Mouse (Mus musculus) MEL (cell line): ENCODE data around the gene Phykpl. TPM values are rescaled to one million over a fixed set of nuclear protein-coding genes. Genes with fewer than 3 reads are reported as not detected.
A peak's percentile ranks its signal among the peaks of the same experiment; 100 is the strongest.

Experiments
- DNase-seq: peaks from one replicate; pipeline ENCODE4 v3.0.0; 2011; ENCODE audit warnings: low read depth, low spot score
- H3K27ac ChIP-seq: 2 replicates; pipeline ENCODE4 v1.5.1; 2012; ENCODE audit warnings: low read depth, mild to moderate bottlenecking, control low read depth, low read length, moderate library complexity; ENCODE audit not compliant: control insufficient read depth
- H3K27me3 ChIP-seq, 2 experiments: fragments of 150-350 bp in 1 of 2; sonication (generic) in 1 of 2; 2 replicates each; pipeline ENCODE4 v1.6.1; 2012; ENCODE audit warnings: low read length in 2 of 2, mild to moderate bottlenecking in 2 of 2, improper control_type of control experiment in 1 of 2, moderate library complexity in 1 of 2; ENCODE audit not compliant: insufficient read depth in 2 of 2, control insufficient read depth in 1 of 2
- H3K36me3 ChIP-seq, 2 experiments: 2 replicates each; pipeline ENCODE4 v1.6.1; 2012 to 2014; ENCODE audit warnings: low read length in 2 of 2, improper control_type of control experiment in 1 of 2, inconsistent platforms in 1 of 2, mild to moderate bottlenecking in 1 of 2; ENCODE audit not compliant: insufficient read depth in 2 of 2, control insufficient read depth in 1 of 2
- H3K4me1 ChIP-seq, 2 experiments: fragments of 150-350 bp in 1 of 2; sonication (generic) in 1 of 2; 2 replicates each; pipeline ENCODE4 v1.6.1; 2012; ENCODE audit warnings: low read length in 2 of 2, improper control_type of control experiment in 1 of 2, mild to moderate bottlenecking in 1 of 2; ENCODE audit not compliant: insufficient read depth in 2 of 2, control insufficient read depth in 1 of 2
- H3K4me3 ChIP-seq, 2 experiments: fragments of 150-350 bp in 1 of 2; sonication (generic) in 1 of 2; 2 replicates each; pipeline ENCODE4 v1.5.1; 2012; ENCODE audit warnings: low read depth in 2 of 2, low read length in 2 of 2, mild to moderate bottlenecking in 2 of 2, moderate library complexity in 2 of 2, control low read depth in 1 of 2, improper control_type of control experiment in 1 of 2; ENCODE audit not compliant: control insufficient read depth in 1 of 2, insufficient read depth in 1 of 2
- H3K79me2 ChIP-seq: 2 replicates; pipeline ENCODE4 v1.6.1; 2012; ENCODE audit warnings: mild to moderate bottlenecking, low read length, moderate library complexity; ENCODE audit not compliant: control insufficient read depth, poor library complexity, insufficient read depth
- H3K9ac ChIP-seq: 2 replicates; pipeline ENCODE4 v1.6.1; 2012; ENCODE audit warnings: low read depth, mild to moderate bottlenecking, control low read depth, low read length, moderate library complexity; ENCODE audit not compliant: control insufficient read depth, poor library complexity, severe bottlenecking
- H3K9me3 ChIP-seq: fragments of 150-350 bp; sonication (generic); replicated peaks from 2 replicates; pipeline ENCODE4 v1.6.1; 2012; ENCODE audit warnings: mild to moderate bottlenecking, low read length, improper control_type of control experiment, moderate library complexity; ENCODE audit not compliant: insufficient read depth
- BHLHE40 ChIP-seq: IDR thresholded peaks from 2 replicates; pipeline ENCODE4 v1.6.1; 2012; ENCODE audit warnings: low read depth, mild to moderate bottlenecking, inconsistent platforms, low read length, improper control_type of control experiment, borderline replicate concordance
- CHD1 ChIP-seq: IDR thresholded peaks from 2 replicates; pipeline ENCODE4 v1.6.1; 2012; ENCODE audit warnings: low read depth, mild to moderate bottlenecking, inconsistent platforms, low read length, improper control_type of control experiment
- CHD2 ChIP-seq: IDR thresholded peaks from 2 replicates; pipeline ENCODE4 v1.6.1; 2011; ENCODE audit warnings: low read length, improper control_type of control experiment
- E2F4 ChIP-seq: IDR thresholded peaks from 2 replicates; pipeline ENCODE4 v1.6.1; 2011; ENCODE audit warnings: low read depth, low read length, improper control_type of control experiment, borderline replicate concordance
- ELF1 ChIP-seq: IDR thresholded peaks from 2 replicates; pipeline ENCODE4 v1.6.1; 2014; ENCODE audit warnings: low read depth, mild to moderate bottlenecking, inconsistent platforms, low read length, improper control_type of control experiment, moderate library complexity
- ETS1 ChIP-seq: IDR thresholded peaks from 2 replicates; pipeline ENCODE4 v1.6.1; 2012; ENCODE audit warnings: low read depth, mild to moderate bottlenecking, inconsistent platforms, low read length, improper control_type of control experiment, moderate library complexity
- GABPA ChIP-seq: IDR thresholded peaks from 2 replicates; pipeline ENCODE4 v1.6.1; 2012; ENCODE audit warnings: low read depth, mild to moderate bottlenecking, inconsistent platforms, low read length, improper control_type of control experiment, moderate library complexity
- GATA1 ChIP-seq: IDR thresholded peaks from 2 replicates; pipeline ENCODE4 v1.6.1; 2011; ENCODE audit warnings: low read depth, low read length, improper control_type of control experiment
- HCFC1 ChIP-seq: IDR thresholded peaks from 2 replicates; pipeline ENCODE4 v1.6.1; 2012; ENCODE audit warnings: low read depth, mild to moderate bottlenecking, inconsistent platforms, low read length, improper control_type of control experiment, moderate library complexity
- JUND ChIP-seq: IDR thresholded peaks from 2 replicates; pipeline ENCODE4 v1.6.1; 2011; ENCODE audit warnings: low read depth, mild to moderate bottlenecking, improper control_type of control experiment, low read length
- KAT2A ChIP-seq: conservative IDR thresholded peaks from 2 replicates; pipeline ENCODE4 v1.6.1; 2012; ENCODE audit warnings: low read depth, low read length, improper control_type of control experiment, inconsistent platforms
- MAFK ChIP-seq: IDR thresholded peaks from 2 replicates; pipeline ENCODE4 v1.6.1; 2011; ENCODE audit warnings: low read depth, mild to moderate bottlenecking, low read length, improper control_type of control experiment, borderline replicate concordance
- MAX ChIP-seq: IDR thresholded peaks from 2 replicates; pipeline ENCODE4 v1.6.1; 2011; ENCODE audit warnings: low read length, improper control_type of control experiment
- MAZ ChIP-seq: IDR thresholded peaks from 2 replicates; pipeline ENCODE4 v1.6.1; 2012; ENCODE audit warnings: low read depth, mild to moderate bottlenecking, inconsistent platforms, low read length, improper control_type of control experiment
- MEF2A ChIP-seq: IDR thresholded peaks from 2 replicates; pipeline ENCODE4 v1.6.1; 2014; ENCODE audit warnings: low read depth, mild to moderate bottlenecking, inconsistent platforms, low read length, improper control_type of control experiment; ENCODE audit not compliant: poor library complexity, insufficient replicate concordance, severe bottlenecking; ENCODE audit errors: extremely low read depth
- MXI1 ChIP-seq: IDR thresholded peaks from 2 replicates; pipeline ENCODE4 v1.6.1; 2011; ENCODE audit warnings: mild to moderate bottlenecking, low read depth, low read length, improper control_type of control experiment
- MYB ChIP-seq: IDR thresholded peaks from 2 replicates; pipeline ENCODE4 v1.6.1; 2011; ENCODE audit warnings: mild to moderate bottlenecking, low read depth, low read length, improper control_type of control experiment
- MYC ChIP-seq: IDR thresholded peaks from 2 replicates; pipeline ENCODE4 v1.6.1; 2011; ENCODE audit warnings: low read depth, mild to moderate bottlenecking, low read length, improper control_type of control experiment, moderate library complexity
- NELFE ChIP-seq: IDR thresholded peaks from 2 replicates; pipeline ENCODE4 v1.6.1; 2011; ENCODE audit warnings: low read depth, low read length, improper control_type of control experiment
- NRF1 ChIP-seq: IDR thresholded peaks from 2 replicates; pipeline ENCODE4 v1.6.1; 2014; ENCODE audit warnings: low read depth, mild to moderate bottlenecking, inconsistent platforms, low read length, improper control_type of control experiment, moderate library complexity; ENCODE audit not compliant: poor library complexity, insufficient read depth, severe bottlenecking
- POLR2A ChIP-seq, 2 experiments: IDR thresholded peaks; 2 replicates each; pipeline ENCODE4 v1.6.1; 2011 to 2012; ENCODE audit warnings: low read length in 2 of 2, mild to moderate bottlenecking in 2 of 2, control low read depth in 1 of 2, improper control_type of control experiment in 1 of 2, low read depth in 1 of 2, moderate library complexity in 1 of 2; ENCODE audit not compliant: control insufficient read depth in 1 of 2, insufficient read depth in 1 of 2, poor library complexity in 1 of 2
- POLR2AphosphoS5 ChIP-seq: IDR thresholded peaks from 2 replicates; pipeline ENCODE4 v1.6.1; 2012; ENCODE audit warnings: low read depth, borderline replicate concordance, mild to moderate bottlenecking, inconsistent platforms, low read length, moderate library complexity, mixed read lengths
- RAD21 ChIP-seq: IDR thresholded peaks from 2 replicates; pipeline ENCODE4 v1.6.1; 2011; ENCODE audit warnings: mild to moderate bottlenecking, low read depth, low read length, improper control_type of control experiment
- RCOR1 ChIP-seq: IDR thresholded peaks from 2 replicates; pipeline ENCODE4 v1.6.1; 2012; ENCODE audit warnings: low read depth, mild to moderate bottlenecking, inconsistent platforms, low read length, improper control_type of control experiment
- SIN3A ChIP-seq: IDR thresholded peaks from 2 replicates; pipeline ENCODE4 v1.6.1; 2012; ENCODE audit warnings: low read length, improper control_type of control experiment, inconsistent platforms
- SMC3 ChIP-seq: IDR thresholded peaks from 2 replicates; pipeline ENCODE4 v1.6.1; 2011; ENCODE audit warnings: low read depth, low read length, improper control_type of control experiment
- TAL1 ChIP-seq: IDR thresholded peaks from 2 replicates; pipeline ENCODE4 v1.6.1; 2012; ENCODE audit warnings: mild to moderate bottlenecking, inconsistent platforms, low read length, moderate library complexity, mixed read lengths
- TBP ChIP-seq: IDR thresholded peaks from 2 replicates; pipeline ENCODE4 v1.8.0; 2011; ENCODE audit warnings: low read depth, low read length, improper control_type of control experiment
- TCF12 ChIP-seq: IDR thresholded peaks from 2 replicates; pipeline ENCODE4 v1.6.1; 2014; ENCODE audit warnings: low read depth, mild to moderate bottlenecking, inconsistent platforms, low read length, improper control_type of control experiment, moderate library complexity
- UBTF ChIP-seq: IDR thresholded peaks from 2 replicates; pipeline ENCODE4 v1.6.1; 2012; ENCODE audit warnings: low read depth, mild to moderate bottlenecking, inconsistent platforms, low read length, improper control_type of control experiment, moderate library complexity, borderline replicate concordance; ENCODE audit not compliant: insufficient read depth
- USF1 ChIP-seq: IDR thresholded peaks from 2 replicates; pipeline ENCODE4 v1.6.1; 2014; ENCODE audit warnings: low read depth, mild to moderate bottlenecking, inconsistent platforms, low read length, improper control_type of control experiment, moderate library complexity
- USF2 ChIP-seq, 2 experiments: IDR thresholded peaks; 2 replicates each; pipeline ENCODE4 v1.6.1; 2011 to 2012; ENCODE audit warnings: improper control_type of control experiment in 2 of 2, low read length in 2 of 2, borderline replicate concordance in 1 of 2, inconsistent platforms in 1 of 2, low read depth in 1 of 2, mild to moderate bottlenecking in 1 of 2; ENCODE audit not compliant: insufficient read depth in 1 of 2
- ZC3H11A ChIP-seq: IDR thresholded peaks from 2 replicates; pipeline ENCODE4 v1.6.1; 2012; ENCODE audit warnings: low read depth, mild to moderate bottlenecking, inconsistent platforms, low read length, improper control_type of control experiment
- ZKSCAN1 ChIP-seq: IDR thresholded peaks from 2 replicates; pipeline ENCODE4 v1.6.1; 2012; ENCODE audit warnings: low read depth, mild to moderate bottlenecking, inconsistent platforms, low read length, improper control_type of control experiment, moderate library complexity
- ZMIZ1 ChIP-seq: IDR thresholded peaks from 2 replicates; pipeline ENCODE4 v1.6.1; 2012; ENCODE audit warnings: low read depth, mild to moderate bottlenecking, inconsistent platforms, low read length, improper control_type of control experiment, moderate library complexity
- ZNF384 ChIP-seq: IDR thresholded peaks from 2 replicates; pipeline ENCODE4 v1.6.1; 2012; ENCODE audit warnings: low read depth, mild to moderate bottlenecking, inconsistent platforms, low read length, improper control_type of control experiment
- polyA plus RNA-seq, 2 experiments: library from polyadenylated mRNA; stranded (reverse) in 1 of 2; unstranded in 1 of 2; fragments of >175 nt in 1 of 2; fragments of >200 nt in 1 of 2; gene quantifications; 2 replicates each; pipeline versions ENCODE4 v1.2.1 to v1.2.4; 2012; ENCODE audit warnings: low replicate concordance in 2 of 2, low read depth in 1 of 2; ENCODE audit not compliant: insufficient read length in 2 of 2, insufficient read depth in 1 of 2, missing spikeins in 1 of 2
- total RNA-seq: library from RNA; depleted of rRNA; stranded (reverse); fragments of 300-350 nt; gene quantifications from 2 replicates; pipeline ENCODE4 v1.2.3, GENCODE M21; 2012

The Phykpl gene
- total and polyA plus RNA-seq, 3 experiments = 22.7 to 23.0 TPM; not detected in 1

DNA sequence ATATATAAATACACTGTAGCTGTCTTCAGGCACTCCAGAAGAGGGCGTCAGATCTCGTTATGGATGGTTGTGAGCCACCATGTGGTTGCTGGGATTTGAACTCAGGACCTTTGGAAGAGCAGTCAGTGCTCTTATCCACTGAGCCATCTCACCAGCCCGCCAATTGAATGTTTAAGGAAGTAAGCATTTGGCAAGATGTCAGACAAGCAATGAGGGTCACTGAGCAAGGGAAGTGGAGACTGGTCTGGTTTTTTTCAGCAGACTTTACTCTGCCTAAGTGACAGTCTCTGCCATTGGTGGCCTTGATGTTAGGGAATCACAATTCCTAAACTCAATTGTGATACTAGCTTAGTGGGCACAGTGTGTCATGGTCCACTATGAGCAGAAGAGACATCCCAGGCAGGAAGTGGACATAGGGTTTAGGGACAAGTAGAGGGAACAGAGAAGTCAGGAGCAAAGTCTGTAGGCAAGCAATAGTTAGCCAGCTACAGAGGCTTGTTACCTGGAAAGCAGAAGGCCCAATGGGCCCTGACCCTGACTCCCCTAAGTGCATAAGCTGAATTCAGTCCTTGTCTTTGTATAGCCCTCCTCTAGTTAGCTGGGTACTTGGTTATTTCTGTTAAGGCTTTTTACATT lies 10.3 kb downstream of the Phykpl start:
- peak overlapping the region; percentile 9; the same call in 1 of the 2 replicates for H3K27ac ChIP-seq
- H3K79me2 ChIP-seq = no peaks in the 10 kb centered on the region; the same call in 1 of the 2 replicates
- H3K27me3 ChIP-seq = no peaks in the 10 kb centered on the region
- H3K4me1 ChIP-seq = peaks cover 2 to 3% of the 10 kb centered on the region in 2 experiments; a peak in 2 of 4 replicates
- H3K36me3 ChIP-seq = peaks cover 31 to 45% of the 10 kb centered on the region in 2 experiments
- H3K9me3 ChIP-seq = no peaks in the 10 kb centered on the region
- no peak overlapping the region for H3K9ac ChIP-seq
- peak; percentile 91 for DNase-seq
- H3K4me3 ChIP-seq = no peak overlapping the region
- TF ChIP-seq SIN3A (0 out of 2 replicates have a peak, but pooled peaks have one; percentile 18), RCOR1 (no peak), TBP (peak; percentile 94), NELFE (peak; percentile 5; the same call in 1 of the 2 replicates), MAFK (no peak), JUND (no peak), POLR2AphosphoS5 (peak; percentile 71), MYC (no peak), ZMIZ1 (0 out of 2 replicates have a peak, but pooled peaks have one; percentile 27), CHD2 (no peak), UBTF (0 out of 2 replicates have a peak, but pooled peaks have one; percentile 29), MEF2A (no peak), NRF1 (no peak), MAZ (no peak), TAL1 (no peak), MAX (no peak), USF2 (IDR thresholded peaks at IDR 0.05; ENCODE audit: borderline replicate concordance in 1 of 2, insufficient read depth in 1 of 2, low read depth in 1 of 2, low read length in 2 of 2) (no peak), USF1 (no peak), MYB (no peak; the same call in 1 of the 2 replicates), ELF1 (no peak), ZKSCAN1 (no peak), POLR2A (IDR thresholded peaks at IDR 0.05; ENCODE audit: control insufficient read depth in 1 of 2, insufficient read depth in 1 of 2, low read depth in 1 of 2, low read length in 2 of 2, poor library complexity in 1 of 2) (peak in 1 of 2 experiments; percentile 51; a peak in 2 of 4 replicates), MXI1 (no peak), TCF12 (no peak), KAT2A (no peak), GABPA (no peak), CHD1 (no peak), ZNF384 (peak; percentile 74), E2F4 (peak; percentile 52; the same call in 1 of the 2 replicates), ETS1 (no peak), BHLHE40 (no peak), RAD21 (no peak), ZC3H11A (no peak), GATA1 (no peak), HCFC1 (0 out of 2 replicates have a peak, but pooled peaks have one; percentile 29), SMC3 (no peak)
